Mouse (Mus musculus) heart, postnatal 0 days (tissue): Measurements from ENCODE around the gene Morc2a.

Experiments
- CTCF ChIP-seq: IDR thresholded peaks from 2 replicates; pipeline ENCODE4 v1.5.1; 2016; ENCODE audit warnings: antibody characterized with exemption, control low read depth, low read depth
- EP300 ChIP-seq: IDR thresholded peaks from 2 replicates; pipeline ENCODE4 v1.6.1; 2016; ENCODE audit warnings: antibody characterized with exemption, low read depth

- TF ChIP-seq CTCF (no peak), EP300 (no peak)
Observed at GRCm38 (mm10) chr11:3733933-3734636, 85.1 kb downstream of the Morc2a start.
